Mouse (Mus musculus) urinary bladder, postnatal 14 days (tissue): ENCODE measurements around the gene Adcy3.

Experiments
- DNase-seq: peaks from one replicate; pipeline ENCODE4 v3.0.0; 2021; ENCODE audit warnings: low spot score

The Adcy3 gene

DNA sequence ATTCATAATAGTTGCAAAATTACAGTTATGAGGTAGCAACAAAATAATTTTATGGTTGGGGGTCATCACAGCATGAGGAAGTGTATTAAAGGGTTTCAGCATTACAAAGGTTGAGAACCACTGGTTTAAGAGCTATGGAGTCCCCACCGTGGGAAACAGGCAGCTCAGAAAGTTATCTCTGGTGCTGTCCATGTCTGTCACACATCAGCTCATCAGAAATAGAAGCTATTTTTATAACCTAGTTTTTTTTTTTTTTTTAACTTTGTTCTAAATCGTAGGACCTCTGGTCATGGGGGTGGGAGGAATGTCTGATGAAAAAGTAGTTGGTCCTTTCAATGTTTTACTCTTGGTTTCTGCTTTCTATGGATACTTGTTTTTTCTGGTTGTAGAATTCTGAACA is 110.9 kb downstream of the Adcy3 start:
- no peak for DNase-seq

- no peak for DNase-seq
Observed at GRCm38 (mm10) chr12:4245742-4246141, 112.8 kb downstream of the Adcy3 start.

GRCm38 (mm10) chr12:4249786-4250185 is 116.9 kb downstream of the Adcy3 start:
- no peak for DNase-seq

DNA sequence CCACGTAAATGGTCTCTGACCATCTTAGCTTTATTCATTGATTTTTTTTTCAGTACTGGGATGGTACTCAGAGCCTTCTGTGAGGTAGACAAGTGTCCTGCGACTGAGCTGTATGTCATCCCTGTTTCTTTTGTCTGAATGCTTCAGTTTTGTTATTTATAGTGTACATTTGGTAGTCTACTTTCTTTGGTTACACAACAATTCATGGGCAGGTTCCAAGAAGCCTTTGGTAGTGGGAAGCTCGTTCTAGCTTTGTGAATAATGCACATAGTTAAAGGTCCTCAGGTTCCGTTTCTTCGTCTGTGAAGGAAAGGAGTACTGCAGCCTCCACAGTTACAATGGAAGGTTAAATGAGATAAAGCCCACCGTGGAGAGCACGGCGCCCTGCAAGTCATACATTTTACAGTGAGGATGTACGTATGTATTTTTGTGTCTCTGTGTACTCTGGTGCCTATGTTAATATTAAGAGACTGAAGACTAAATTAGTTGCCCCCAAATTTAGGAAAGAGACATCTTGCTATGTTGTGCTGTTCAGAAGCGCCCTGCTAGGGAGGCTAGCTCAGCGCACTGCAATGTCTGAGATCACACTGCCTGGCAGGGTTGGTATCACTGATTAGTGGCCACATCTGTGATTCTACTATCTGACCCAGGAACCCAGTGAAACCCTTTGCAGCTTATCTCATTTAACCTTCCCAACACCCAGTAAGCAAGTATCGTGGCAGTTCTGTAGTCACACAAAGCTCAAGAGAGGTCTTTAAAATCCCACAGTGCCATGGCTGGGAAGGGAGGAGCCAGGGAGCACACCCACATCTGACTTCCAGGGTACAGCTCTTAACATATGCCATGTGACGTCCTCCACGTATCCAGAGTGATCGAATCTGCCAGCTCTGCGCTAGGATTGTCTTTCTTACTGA is 120.1 kb downstream of the Adcy3 start:
- no peak for DNase-seq
